Mouse (Mus musculus) kidney, embryonic 15.5 days (tissue): ENCODE data around the gene Slc46a3. TPM values are rescaled to one million over a fixed set of nuclear protein-coding genes. Genes with fewer than 3 reads are reported as not detected.

Experiments
- polyA plus RNA-seq: library from polyadenylated mRNA; unstranded; fragments of >200 nt; fragmentation: Nextera tagmentation; extraction: Ambion mirVana; gene quantifications from 2 replicates; pipeline ENCODE4 v1.2.1, GENCODE M21; 2015

Slc46a3 gene
- polyA plus RNA-seq, 1 experiment from 2014 or later, result 2.3 TPM

Other genes starting within 250 kb of the Slc46a3 start
- 17.5 and 19.4 TPM in 2 replicates for gene Flt1, start 168.8 kb downstream of the Slc46a3 start, polyA plus RNA-seq
- gene Pomp, start 34.4 kb downstream of the Slc46a3 start, polyA plus RNA-seq, result 481 and 542 TPM in 2 replicates
- gene Mtus2, start 62.5 kb upstream of the Slc46a3 start, polyA plus RNA-seq, result 3.6 and 3.9 TPM in 2 replicates